Mouse (Mus musculus): ENCODE results near the gene Rdh9. TPM values are rescaled to one million over a fixed set of nuclear protein-coding genes. Genes with fewer than 3 reads are reported as not detected.

Gene Rdh9
- total RNA-seq, 2 experiments from 2014 or later = 0.33 to 0.50 TPM

DNA sequence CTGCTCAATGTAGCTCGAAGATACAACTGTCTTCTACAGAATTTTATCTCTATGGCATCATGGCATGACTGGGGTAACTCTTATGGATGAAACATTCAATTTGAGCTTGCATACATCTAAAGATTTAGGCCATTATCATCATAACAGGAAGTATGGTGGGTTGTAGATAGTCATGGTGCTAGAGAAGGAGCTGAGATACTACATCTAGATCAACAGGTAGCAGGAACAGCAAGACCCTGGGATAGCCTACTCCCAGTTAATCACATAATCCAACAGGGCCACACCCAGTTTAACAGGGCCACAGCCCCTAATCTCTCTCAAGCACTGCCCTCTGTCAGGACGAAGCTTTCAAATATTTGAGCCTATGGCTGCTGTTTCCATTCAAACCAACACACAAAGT is 64.6 kb downstream of the Rdh9 start:
- DNase-seq (ENCODE audit: low spot score in 2 of 2) = no peak

Other genes with a start within 250 kb of the Rdh9 start
- 1 to 10 TPM; 5.2 to 6.5 TPM for gene Nxph4, start 241.8 kb upstream of the Rdh9 start, total RNA-seq (2021)
- gene Lrp1, start 155.2 kb upstream of the Rdh9 start, total RNA-seq (2021) = 100 to 1,000 TPM; 263 to 291 TPM
- gene Stat6, start 133.4 kb upstream of the Rdh9 start, total RNA-seq (2021) = 1 to 10 TPM; 6.9 to 7.1 TPM
- gene Nemp1, start 109.5 kb upstream of the Rdh9 start, total RNA-seq (2021) = 1 to 10 TPM; 4.0 to 5.5 TPM
- gene Nab2, start 107.8 kb upstream of the Rdh9 start, total RNA-seq (2021) = 10 to 100 TPM; 32.3 to 36.2 TPM
- under 1 TPM; 0.55 to 0.98 TPM for gene Myo1a, start 71.2 kb upstream of the Rdh9 start, total RNA-seq (2021)
- gene Tac2, start 51.9 kb upstream of the Rdh9 start, total RNA-seq (2021) = 1 to 10 TPM; 5.7 to 6.9 TPM
- 10 to 100 TPM; 10.4 to 10.7 TPM for gene Zbtb39, start 36.8 kb upstream of the Rdh9 start, total RNA-seq (2021)
- gene Gpr182, start 24.7 kb upstream of the Rdh9 start, total RNA-seq (2021) = 1 to 10 TPM; 1.0 to 1.8 TPM
- under 1 TPM; 0.16 TPM for gene Rdh1, start 16.7 kb upstream of the Rdh9 start, total RNA-seq (2021)
- under 1 TPM in 1 of 2 experiments, not detected in 1; 0.23 TPM for gene Rdh16f1, start 16.6 kb upstream of the Rdh9 start, total RNA-seq (2021)
- gene Rdh16, start 24.8 kb downstream of the Rdh9 start, total RNA-seq (2021) = under 1 TPM in 1 of 2 experiments, not detected in 1; 0.11 TPM
- gene Rdh19, start 73.5 kb downstream of the Rdh9 start, total RNA-seq (2021) = not detected
- gene Rdh16f2, start 90.1 kb downstream of the Rdh9 start, total RNA-seq (2021) = not detected
- not detected for gene Rdh7, start 112.4 kb downstream of the Rdh9 start, total RNA-seq (2021)
- not detected for gene Sdr9c7, start 122.1 kb downstream of the Rdh9 start, total RNA-seq (2021)
- not detected for gene Hsd17b6, start 231.2 kb downstream of the Rdh9 start, total RNA-seq (2021)
- 1 to 10 TPM; 8.0 to 9.7 TPM for gene Prim1, start 238.8 kb downstream of the Rdh9 start, total RNA-seq (2021)

Measured in layer of hippocampus, postnatal 10 days (tissue).